Mouse (Mus musculus) limb, embryonic 14.5 days (tissue): ENCODE measurements around the gene Lrrc1. TPM values are rescaled to one million over a fixed set of nuclear protein-coding genes. Genes with fewer than 3 reads are reported as not detected.

Experiments
- ATAC-seq: fragments of 200-750 bp; cut with Nextera tagmentation; 2 replicates; pipeline ENCODE4 v1.8.0; 2017; ENCODE audit warnings: low read depth, moderate number of reproducible peaks, moderate TSS enrichment; ENCODE audit not compliant: low FRiP score
- DNase-seq: peaks from one replicate; pipeline ENCODE4 v3.0.0-alpha.2; 2015; ENCODE audit warnings: low spot score
- H3K27ac ChIP-seq: fragments of 300-500 bp; sonication (generic); replicated peaks from 2 replicates; pipeline ENCODE4 v1.5.1; 2014; ENCODE audit warnings: low read depth, mild to moderate bottlenecking, low read length, moderate library complexity, mixed read lengths
- H3K27me3 ChIP-seq: fragments of 300-500 bp; sonication (generic); 2 replicates; pipeline ENCODE4 v1.6.1; 2014; ENCODE audit warnings: low read length, mixed read lengths; ENCODE audit not compliant: control insufficient read depth, insufficient read depth
- H3K36me3 ChIP-seq: fragments of 300-500 bp; sonication (generic); 2 replicates; pipeline ENCODE4 v1.6.1; 2014; ENCODE audit warnings: mild to moderate bottlenecking, low read length, moderate library complexity, mixed read lengths; ENCODE audit not compliant: control insufficient read depth, insufficient read depth
- H3K4me1 ChIP-seq: fragments of 300-500 bp; sonication (generic); 2 replicates; pipeline ENCODE4 v1.6.1; 2014; ENCODE audit warnings: antibody characterized with exemption, low read length, mixed read lengths; ENCODE audit not compliant: control insufficient read depth, insufficient read depth
- H3K4me2 ChIP-seq: fragments of 300-500 bp; sonication (generic); replicated peaks from 2 replicates; pipeline ENCODE4 v1.6.1; 2014; ENCODE audit warnings: low read depth, mild to moderate bottlenecking, low read length, moderate library complexity; ENCODE audit not compliant: severe bottlenecking
- H3K4me3 ChIP-seq: fragments of 300-500 bp; sonication (generic); replicated peaks from 2 replicates; pipeline ENCODE4 v1.5.1; 2014; ENCODE audit warnings: low read length
- H3K9ac ChIP-seq: fragments of 300-500 bp; sonication (generic); 2 replicates; pipeline ENCODE4 v1.6.1; 2014; ENCODE audit warnings: mild to moderate bottlenecking, low read depth, low read length, moderate library complexity; ENCODE audit not compliant: severe bottlenecking
- H3K9me3 ChIP-seq: fragments of 300-500 bp; sonication (generic); 2 replicates; pipeline ENCODE4 v1.6.1; 2016; ENCODE audit warnings: low read length; ENCODE audit not compliant: control insufficient read depth
- POLR2A ChIP-seq: fragments of 200-500 bp; IDR thresholded peaks from 2 replicates; pipeline ENCODE4 v1.8.0; 2012; ENCODE audit warnings: inconsistent platforms, mild to moderate bottlenecking, moderate library complexity, borderline replicate concordance; ENCODE audit not compliant: insufficient read depth, insufficient read length; ENCODE audit errors: extremely low read depth
- WGBS: fragments of 180-500 bp; shearing (Covaris S2); extraction: QIAGEN DNeasy Blood & Tissue Kit; methylation state at CpG from one replicate; pipeline ENCODE4 v1.1.7; 2014; 5-methylcytosine and 5-hydroxymethylcytosine counted together
- polyA plus RNA-seq, 2 experiments: library from polyadenylated mRNA; depleted of rRNA in 1 of 2; stranded (reverse) in 1 of 2; unstranded in 1 of 2; fragments of >200 nt; fragmentation: Nextera tagmentation in 1 of 2; extraction: Ambion mirVana in 1 of 2; gene quantifications; 2 replicates each; pipeline versions ENCODE4 v1.2.1 to v1.2.3; 2012 to 2014

The Lrrc1 gene
- polyA plus RNA-seq, 2 experiments = 16.8 to 26.6 TPM

DNA sequence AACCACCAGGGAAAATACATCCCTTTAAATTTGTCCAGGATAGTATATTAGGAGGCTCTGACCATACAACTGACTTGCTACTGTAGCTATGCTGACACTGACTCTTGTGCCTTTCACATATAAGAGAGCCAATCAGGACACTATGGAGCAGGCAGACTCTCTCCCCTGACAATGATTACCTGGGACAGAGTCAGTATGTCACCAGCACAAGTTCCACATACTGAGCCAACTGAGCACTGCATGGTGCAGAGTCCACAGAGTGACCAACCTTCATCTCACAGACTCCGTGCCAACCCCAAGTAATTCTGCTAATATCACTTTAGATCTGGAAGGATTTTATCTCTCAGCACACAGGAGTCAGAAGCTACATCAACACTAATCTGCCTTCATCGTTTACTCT is 85.3 kb downstream of the Lrrc1 start:
- Histone ChIP-seq H3K4me1 (peaks cover 11% of the 10 kb centered on the region), H3K27ac (no peak overlapping the region), H3K9ac (no peak overlapping the region), H3K4me3 (no peak overlapping the region), H3K27me3 (no peaks in the 10 kb centered on the region), H3K9me3 (no peaks in the 10 kb centered on the region), H3K4me2 (no peak overlapping the region), H3K36me3 (peaks cover 16% of the 10 kb centered on the region)
- no peak for TF ChIP-seq POLR2A
- 92% methylated on average over 2 of the region's 2 CpGs for WGBS
- ATAC-seq (no peak), DNase-seq (no peak)

GRCm38 (mm10) chr9:77456169-77456826 is 88.4 kb downstream of the Lrrc1 start:
- Histone ChIP-seq H3K4me1 (no peaks in the 10 kb centered on the region), H3K27ac (no peak overlapping the region), H3K36me3 (peaks cover 31% of the 10 kb centered on the region), H3K4me2 (no peak overlapping the region), H3K9me3 (no peaks in the 10 kb centered on the region), H3K9ac (no peak overlapping the region), H3K27me3 (no peaks in the 10 kb centered on the region), H3K4me3 (no peak overlapping the region)
- 77% methylated on average over 13 of the region's 13 CpGs for WGBS
- TF ChIP-seq POLR2A = no peak
- DNase-seq (no peak), ATAC-seq (no peak)

DNA sequence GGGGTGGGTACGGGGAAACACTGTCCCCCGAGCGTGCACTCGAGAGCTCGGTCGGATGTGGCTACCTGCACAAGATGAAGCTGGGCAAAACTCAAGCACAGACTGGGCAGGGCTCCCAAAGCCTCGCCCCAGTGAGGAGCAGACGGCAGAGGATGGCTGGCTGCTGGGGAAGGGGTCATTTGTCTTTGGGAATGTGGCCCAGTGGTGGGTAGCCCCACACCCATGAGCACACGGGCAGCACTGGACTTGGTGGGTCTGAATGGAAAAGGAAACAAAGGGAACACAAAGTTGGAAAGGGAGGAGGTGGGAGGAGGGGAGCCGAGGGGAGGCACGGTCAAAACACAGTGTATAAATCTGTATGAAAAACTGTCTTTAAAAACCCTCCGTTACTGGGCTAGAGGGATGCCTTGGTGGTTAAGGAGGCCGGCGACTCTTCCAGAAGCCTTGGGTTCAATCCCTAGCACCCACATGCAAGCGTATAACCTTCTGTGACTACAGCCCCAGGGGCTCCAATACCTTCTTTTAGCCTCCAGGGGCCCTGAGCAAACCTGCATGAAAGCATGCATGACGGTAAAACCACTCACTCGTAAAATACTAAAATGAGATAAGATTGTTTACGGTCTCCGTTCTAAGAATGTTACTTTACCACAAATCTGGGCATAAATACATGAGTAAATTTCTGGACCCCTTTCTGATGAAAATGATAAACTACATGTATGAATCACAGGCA is 89.1 kb downstream of the Lrrc1 start:
- 88% methylated on average over 19 of the region's 19 CpGs for WGBS
- H3K4me3 ChIP-seq = no peak overlapping the region
- DNase-seq (no peak), ATAC-seq (no peak)
- no peak overlapping the region for H3K27ac ChIP-seq
- TF ChIP-seq POLR2A = no peak
- no peak overlapping the region for H3K9ac ChIP-seq
- H3K36me3 ChIP-seq = peaks cover 31% of the 10 kb centered on the region
- H3K27me3 ChIP-seq = no peaks in the 10 kb centered on the region
- no peaks in the 10 kb centered on the region for H3K9me3 ChIP-seq
- H3K4me2 ChIP-seq = no peak overlapping the region
- no peaks in the 10 kb centered on the region for H3K4me1 ChIP-seq

DNA sequence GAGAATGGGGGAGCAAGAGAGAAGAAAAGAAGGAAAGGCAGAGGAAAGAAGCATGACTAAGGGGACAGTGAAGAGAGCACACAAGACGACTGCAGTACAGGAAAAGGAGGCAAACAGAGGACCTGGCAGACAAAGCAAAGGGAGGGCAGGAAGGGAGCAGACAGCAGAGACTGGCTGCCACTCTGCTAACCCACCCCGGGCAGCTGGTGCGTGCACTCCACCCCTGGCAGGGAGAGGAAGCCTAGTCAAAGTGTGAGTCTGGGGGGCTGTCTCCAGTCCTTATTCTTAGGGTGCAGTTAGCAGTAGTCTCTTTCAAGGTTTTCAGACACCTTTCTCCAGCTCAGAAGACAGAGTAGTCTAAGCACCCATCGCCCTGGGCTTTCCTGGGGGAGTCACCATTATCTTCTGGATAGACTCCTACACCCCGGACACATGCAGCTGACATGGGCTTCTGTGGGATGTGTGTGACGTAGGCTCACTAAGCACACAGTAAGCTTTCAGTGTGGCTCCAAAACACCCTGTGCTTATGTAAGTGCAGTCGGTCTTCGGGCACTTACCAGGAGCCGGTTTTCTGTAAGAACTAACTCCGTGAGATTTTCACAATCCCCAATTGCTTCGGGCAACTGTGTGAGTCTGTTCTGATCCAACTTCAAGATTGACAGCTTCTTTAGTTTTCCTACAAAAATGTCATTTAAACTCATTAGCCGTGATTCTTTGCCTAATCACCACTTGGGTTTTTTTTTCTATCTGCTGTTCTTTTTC is 92.4 kb downstream of the Lrrc1 start:
- H3K27ac ChIP-seq = no peak overlapping the region
- H3K4me1 ChIP-seq = no peaks in the 10 kb centered on the region
- TF ChIP-seq POLR2A = no peak
- no peak for DNase-seq
- no peaks in the 10 kb centered on the region for H3K27me3 ChIP-seq
- ATAC-seq = no peak
- H3K4me3 ChIP-seq = no peak overlapping the region
- H3K9ac ChIP-seq = no peak overlapping the region
- no peak overlapping the region for H3K4me2 ChIP-seq
- H3K36me3 ChIP-seq = peaks cover 31% of the 10 kb centered on the region
- H3K9me3 ChIP-seq = no peaks in the 10 kb centered on the region
- 73% methylated on average over 12 of the region's 12 CpGs for WGBS

DNA sequence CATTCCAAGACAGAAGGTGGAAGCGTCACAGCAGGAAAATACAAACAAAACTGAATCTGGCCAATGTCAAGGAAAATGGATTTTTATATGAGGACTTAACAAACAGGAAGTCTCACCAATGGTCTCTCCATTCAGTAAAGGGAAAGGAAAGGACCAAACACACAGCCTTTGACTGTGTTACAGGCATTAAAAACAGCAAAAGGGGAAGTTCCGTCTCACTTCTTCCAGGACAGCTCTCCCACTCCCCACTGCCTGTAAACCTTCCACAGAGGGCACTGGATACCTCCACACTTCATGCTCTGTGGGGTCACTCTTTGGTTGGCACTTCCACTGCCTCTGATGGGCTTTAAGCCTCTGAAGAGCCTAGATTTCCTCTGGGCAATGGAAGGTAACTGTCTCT is 94.2 kb downstream of the Lrrc1 start:
- WGBS = 70% methylated on average over 2 of the region's 2 CpGs
- TF ChIP-seq POLR2A = no peak
- no peak overlapping the region for H3K27ac ChIP-seq
- H3K36me3 ChIP-seq = peaks cover 21% of the 10 kb centered on the region
- DNase-seq = no peak
- no peaks in the 10 kb centered on the region for H3K4me1 ChIP-seq
- H3K9ac ChIP-seq = no peak overlapping the region
- H3K27me3 ChIP-seq = no peaks in the 10 kb centered on the region
- no peak overlapping the region for H3K4me2 ChIP-seq
- H3K9me3 ChIP-seq = no peaks in the 10 kb centered on the region
- ATAC-seq = no peak
- H3K4me3 ChIP-seq = no peak overlapping the region
